Mouse (Mus musculus) gastrocnemius, adult 2 months (tissue): ENCODE data around the gene Dap. TPM values are rescaled to one million over a fixed set of nuclear protein-coding genes. Genes with fewer than 3 reads are reported as not detected.

Experiments used
- DNase-seq: peaks from one replicate; pipeline ENCODE4 v3.0.0; 2022
- H3K27ac ChIP-seq: fragments of 200-600 bp; 2 replicates; pipeline ENCODE4 v1.8.1; 2022; ENCODE audit warnings: mild to moderate bottlenecking
- H3K4me3 ChIP-seq: fragments of 200-600 bp; 2 replicates; pipeline ENCODE4 v1.8.1; 2022; ENCODE audit warnings: mild to moderate bottlenecking, moderate library complexity
- CTCF ChIP-seq: fragments of 200-600 bp; IDR thresholded peaks from 2 replicates; pipeline ENCODE4 v1.8.1; 2022; ENCODE audit warnings: antibody characterized with exemption, mild to moderate bottlenecking, moderate library complexity
- intact Hi-C: fragments of 180-260 bp; cut with DNase I; formaldehyde crosslinking; loops from one replicate; pipeline ENCODE4 v1.15.1; 2025
- total RNA-seq, 2 experiments: library from RNA; stranded (reverse); gene quantifications; 2 replicates each; pipeline ENCODE4 v1.2.3; 2021

Gene Dap
- total RNA-seq, 2 experiments from 2014 or later, result 6.2 to 11.4 TPM

DNA sequence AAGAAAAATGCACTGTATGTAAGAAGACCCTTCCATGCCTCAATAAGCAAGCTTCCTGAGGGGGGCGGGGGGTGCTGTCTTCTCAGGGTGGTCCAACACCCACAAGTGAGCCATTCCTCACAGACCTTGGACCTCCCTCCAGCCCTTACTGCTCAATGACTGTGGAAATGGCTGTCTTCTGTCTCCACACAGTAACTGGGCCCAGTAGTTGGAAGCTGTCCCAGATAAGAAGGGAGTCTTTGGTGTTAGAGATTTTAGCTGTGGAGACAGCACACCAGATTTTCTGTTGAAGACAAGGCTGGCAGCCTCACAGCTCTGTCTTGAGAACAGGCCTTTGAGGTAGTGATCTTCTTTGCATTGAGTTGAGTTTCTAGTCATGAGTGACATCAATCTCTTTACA is 33.2 kb downstream of the Dap start:
- Histone ChIP-seq H3K4me3 (no peak overlapping the region), H3K27ac (no peak overlapping the region)
- no peak for TF ChIP-seq CTCF
- intact Hi-C loops, result no loop called here
- no peak for DNase-seq

GRCm38 (mm10) chr15:31258029-31258692 is 34.0 kb downstream of the Dap start:
- no peak for DNase-seq
- intact Hi-C loops, result no loop called here
- Histone ChIP-seq H3K27ac (no peak overlapping the region), H3K4me3 (no peak overlapping the region)
- TF ChIP-seq CTCF, result no peak

GRCm38 (mm10) chr15:31258693-31259439 is 34.8 kb downstream of the Dap start:
- DNase-seq, result no peak
- intact Hi-C loops, result no loop called here
- Histone ChIP-seq H3K4me3 (no peak overlapping the region), H3K27ac (no peak overlapping the region)
- peak; percentile 47 for TF ChIP-seq CTCF

- H3K27ac ChIP-seq, result no peak overlapping the region
- no peak for TF ChIP-seq CTCF
- intact Hi-C loops, result loop anchor here (10.0 kb wide), 1 partner anchor 206 kb away; no protein-coding TSS in a partner anchor
- DNase-seq, result no peak
- H3K4me3 ChIP-seq, result no peak overlapping the region
Measured at GRCm38 (mm10) chr15:31261094-31261493, 37.0 kb downstream of the Dap start.

- TF ChIP-seq CTCF, result no peak
- no peak for DNase-seq
- intact Hi-C loops, result loop anchor here (10.0 kb wide), 1 partner anchor 208 kb away; no protein-coding TSS in a partner anchor
- no peak overlapping the region for H3K4me3 ChIP-seq
- no peak overlapping the region for H3K27ac ChIP-seq
Measured at GRCm38 (mm10) chr15:31262361-31262760, 38.2 kb downstream of the Dap start.

- DNase-seq, result peak; percentile 83
- TF ChIP-seq CTCF, result peak; percentile 98
- H3K27ac ChIP-seq, result no peak overlapping the region
- intact Hi-C loops, result loop anchor here (10.0 kb wide), 1 partner anchor 210 kb away; no protein-coding TSS in a partner anchor
- no peak overlapping the region for H3K4me3 ChIP-seq
Measured at GRCm38 (mm10) chr15:31264827-31265226, 40.7 kb downstream of the Dap start.

- intact Hi-C loops, result loop anchor here (10.0 kb wide), 1 partner anchor 211 kb away; no protein-coding TSS in a partner anchor
- H3K27ac ChIP-seq, result no peak overlapping the region
- TF ChIP-seq CTCF, result no peak
- H3K4me3 ChIP-seq, result no peak overlapping the region
- no peak for DNase-seq
Measured at GRCm38 (mm10) chr15:31265404-31265803, 41.3 kb downstream of the Dap start.

- DNase-seq, result no peak
Measured at GRCm38 (mm10) chr15:31265845-31266244, 41.7 kb downstream of the Dap start.

DNA sequence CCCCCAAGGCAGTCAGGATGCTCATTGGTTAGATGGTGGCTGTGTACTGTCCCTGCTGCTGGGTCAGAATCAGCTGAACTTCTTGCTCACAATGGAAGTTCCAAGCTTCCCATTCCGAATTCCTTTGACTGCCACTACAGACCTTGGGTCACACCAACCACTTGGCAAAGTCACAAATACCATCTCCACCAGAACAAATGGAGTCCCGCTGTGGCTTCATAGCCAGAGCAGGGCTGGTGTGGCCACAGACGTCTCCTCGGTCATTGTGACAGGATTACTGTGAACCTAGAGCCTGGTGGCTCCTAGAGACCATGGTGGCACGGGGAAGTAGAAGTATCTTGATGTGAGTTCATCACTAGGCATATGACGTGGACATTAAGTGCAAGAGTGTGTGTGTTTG is 44.0 kb downstream of the Dap start:
- intact Hi-C loops, result loop anchor here (10.0 kb wide), 1 partner anchor 213 kb away; no protein-coding TSS in a partner anchor

More at GRCm38 (mm10) chr15:31265845-31266244, 41.7 kb downstream of the Dap start:
- TF ChIP-seq CTCF, result no peak
- intact Hi-C loops, result loop anchor here (10.0 kb wide), 1 partner anchor 211 kb away; no protein-coding TSS in a partner anchor
- H3K27ac ChIP-seq, result no peak overlapping the region
- H3K4me3 ChIP-seq, result no peak overlapping the region

DNA sequence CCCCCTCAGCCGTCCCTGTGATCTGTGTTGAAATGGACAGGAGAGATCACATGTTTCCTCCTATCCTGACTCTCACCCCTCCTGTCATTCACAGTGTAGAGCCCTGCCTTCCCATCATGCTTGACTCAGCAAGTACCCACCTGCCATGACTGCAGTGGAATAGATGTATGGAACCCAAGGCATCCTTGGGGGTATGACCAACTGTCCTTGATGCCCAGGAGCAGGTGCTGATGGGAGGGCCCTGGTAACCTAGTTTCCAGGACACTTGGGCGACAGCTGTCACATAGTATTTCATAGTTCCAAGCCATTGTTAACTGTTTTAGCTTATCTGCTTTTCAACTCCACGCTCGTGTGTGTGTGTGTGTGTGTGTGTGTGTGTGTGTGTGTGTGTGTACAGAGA is 45.4 kb downstream of the Dap start:
- DNase-seq, result no peak
- no peak overlapping the region for H3K27ac ChIP-seq
- intact Hi-C loops, result loop anchor here (10.0 kb wide), 1 partner anchor 215 kb away; no protein-coding TSS in a partner anchor
- no peak for TF ChIP-seq CTCF
- no peak overlapping the region for H3K4me3 ChIP-seq

More for the DNA sequence above, 44.0 kb downstream of the Dap start:
- Histone ChIP-seq H3K4me3 (no peak overlapping the region), H3K27ac (no peak overlapping the region)
- DNase-seq, result no peak
- TF ChIP-seq CTCF, result no peak

- Histone ChIP-seq H3K27ac (no peak overlapping the region), H3K4me3 (no peak overlapping the region)
- intact Hi-C loops, result no loop called here
- no peak for DNase-seq
- no peak for TF ChIP-seq CTCF
Measured at GRCm38 (mm10) chr15:31272695-31273094, 48.6 kb downstream of the Dap start.

DNA sequence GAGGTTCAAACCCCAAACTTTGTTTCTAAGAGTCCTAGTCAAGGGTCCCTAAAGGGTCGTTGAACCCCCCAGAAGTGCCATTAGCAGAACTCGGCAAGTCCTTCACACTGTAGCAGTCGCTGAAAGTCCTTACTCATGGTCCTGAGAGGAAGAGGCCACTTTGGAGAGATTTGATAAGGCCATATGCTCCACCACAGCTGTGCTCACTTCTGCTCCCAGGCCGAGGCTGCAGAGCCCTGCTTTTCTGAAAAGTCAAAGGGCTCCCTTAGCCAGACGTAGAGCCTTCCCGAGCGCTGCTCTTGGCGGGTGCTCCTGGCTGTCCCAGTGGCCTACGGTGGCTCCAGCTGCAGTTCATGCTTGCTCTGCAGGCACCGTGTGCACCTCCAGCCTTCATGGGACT is 49.4 kb downstream of the Dap start:
- DNase-seq, result no peak
- intact Hi-C loops, result no loop called here
- Histone ChIP-seq H3K27ac (no peak overlapping the region), H3K4me3 (no peak overlapping the region)
- TF ChIP-seq CTCF, result no peak

DNA sequence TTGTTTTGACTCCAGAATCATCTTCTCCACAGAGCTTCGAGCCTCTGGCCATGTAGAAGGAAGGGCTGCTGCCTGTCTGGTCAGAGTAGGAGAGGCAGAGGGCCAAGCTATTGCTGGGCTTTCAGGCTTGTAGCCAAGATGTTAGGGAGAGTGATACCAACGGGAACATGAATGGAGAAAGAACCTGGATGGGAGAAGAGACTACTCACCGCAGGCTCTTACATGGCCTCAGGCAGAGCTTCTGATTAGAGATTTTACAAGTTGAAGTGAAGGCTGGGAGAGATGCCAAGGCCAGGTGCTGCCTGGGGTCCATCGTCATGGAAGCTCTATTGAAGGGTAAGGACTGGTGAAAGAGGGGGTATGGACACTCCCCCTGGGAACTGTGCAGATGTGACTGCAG is 54.0 kb downstream of the Dap start:
- DNase-seq, result no peak
- no peak overlapping the region for H3K4me3 ChIP-seq
- intact Hi-C loops, result no loop called here
- H3K27ac ChIP-seq, result no peak overlapping the region
- no peak for TF ChIP-seq CTCF
